Mouse (Mus musculus): ENCODE data around the gene Chdh. TPM values are rescaled to one million over a fixed set of nuclear protein-coding genes. Genes with fewer than 3 reads are reported as not detected.
A peak's percentile ranks its signal among the peaks of the same experiment; 100 is the strongest.

The Chdh gene
- polyA plus RNA-seq, 1 experiment from 2014 or later = 0.66 TPM

GRCm38 (mm10) chr14:29986096-29986495 is 22.7 kb upstream of the Chdh start:
- WGBS = 93% methylated on average over 4 of the region's 4 CpGs
- no peak overlapping the region for H3K4me3 ChIP-seq (replicated peaks; ENCODE audit: low read length)
- H3K9me3 ChIP-seq (ENCODE audit: control insufficient read depth, low read length) = no peaks in the 10 kb centered on the region
- ATAC-seq = no peak
- H3K9ac ChIP-seq (replicated peaks; ENCODE audit: low read depth, low read length) = no peak overlapping the region
- H3K4me2 ChIP-seq (ENCODE audit: low read length) = no peak overlapping the region
- no peak overlapping the region for H3K27ac ChIP-seq (ENCODE audit: low read length)
- H3K4me1 ChIP-seq (replicated peaks; ENCODE audit: control insufficient read depth, insufficient read depth, low read length) = no peaks in the 10 kb centered on the region
- no peaks in the 10 kb centered on the region for H3K27me3 ChIP-seq (replicated peaks; ENCODE audit: control insufficient read depth, insufficient read depth, low read length)
- peaks cover 86% of the 10 kb centered on the region for H3K36me3 ChIP-seq (ENCODE audit: control insufficient read depth, insufficient read depth)

DNA sequence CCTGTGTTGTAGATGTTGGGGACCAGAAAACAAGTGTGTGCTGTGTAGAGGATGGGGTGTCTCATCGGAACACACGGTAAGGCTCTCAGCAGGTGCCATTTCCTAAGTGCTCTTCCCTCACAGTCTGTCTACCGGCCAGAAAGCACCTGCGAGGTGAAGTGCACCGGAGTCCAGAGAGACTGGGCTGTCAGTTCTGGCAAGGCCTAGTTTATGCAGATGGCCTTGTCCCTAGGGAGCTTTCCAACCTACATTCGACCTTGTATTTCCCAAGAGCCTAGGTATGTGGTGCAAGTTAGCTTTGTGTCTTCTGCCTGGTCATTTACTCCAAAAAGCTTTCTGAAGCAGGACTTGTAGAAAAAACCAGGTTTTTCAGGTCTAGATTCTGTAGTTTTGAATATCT is 21.5 kb upstream of the Chdh start:
- Histone ChIP-seq H3K36me3 (ENCODE audit: control insufficient read depth, insufficient read depth) (peaks cover 85% of the 10 kb centered on the region), H3K27me3 (replicated peaks; ENCODE audit: control insufficient read depth, insufficient read depth, low read length) (no peaks in the 10 kb centered on the region), H3K4me2 (ENCODE audit: low read length) (no peak overlapping the region), H3K27ac (ENCODE audit: low read length) (no peak overlapping the region), H3K9me3 (ENCODE audit: control insufficient read depth, low read length) (no peaks in the 10 kb centered on the region), H3K4me1 (replicated peaks; ENCODE audit: control insufficient read depth, insufficient read depth, low read length) (no peaks in the 10 kb centered on the region), H3K4me3 (replicated peaks; ENCODE audit: low read length) (no peak overlapping the region), H3K9ac (replicated peaks; ENCODE audit: low read depth, low read length) (no peak overlapping the region)
- no peak for ATAC-seq
- WGBS = 94% methylated on average over 6 of the region's 6 CpGs

GRCm38 (mm10) chr14:29987739-29988138 is 21.1 kb upstream of the Chdh start:
- Histone ChIP-seq H3K4me2 (ENCODE audit: low read length) (no peak overlapping the region), H3K9me3 (ENCODE audit: control insufficient read depth, low read length) (no peaks in the 10 kb centered on the region), H3K27me3 (replicated peaks; ENCODE audit: control insufficient read depth, insufficient read depth, low read length) (no peaks in the 10 kb centered on the region), H3K4me3 (replicated peaks; ENCODE audit: low read length) (no peak overlapping the region), H3K9ac (replicated peaks; ENCODE audit: low read depth, low read length) (no peak overlapping the region), H3K27ac (ENCODE audit: low read length) (no peak overlapping the region), H3K4me1 (replicated peaks; ENCODE audit: control insufficient read depth, insufficient read depth, low read length) (no peaks in the 10 kb centered on the region), H3K36me3 (ENCODE audit: control insufficient read depth, insufficient read depth) (peaks cover 82% of the 10 kb centered on the region)
- 90% methylated on average over 9 of the region's 9 CpGs for WGBS
- ATAC-seq = no peak

DNA sequence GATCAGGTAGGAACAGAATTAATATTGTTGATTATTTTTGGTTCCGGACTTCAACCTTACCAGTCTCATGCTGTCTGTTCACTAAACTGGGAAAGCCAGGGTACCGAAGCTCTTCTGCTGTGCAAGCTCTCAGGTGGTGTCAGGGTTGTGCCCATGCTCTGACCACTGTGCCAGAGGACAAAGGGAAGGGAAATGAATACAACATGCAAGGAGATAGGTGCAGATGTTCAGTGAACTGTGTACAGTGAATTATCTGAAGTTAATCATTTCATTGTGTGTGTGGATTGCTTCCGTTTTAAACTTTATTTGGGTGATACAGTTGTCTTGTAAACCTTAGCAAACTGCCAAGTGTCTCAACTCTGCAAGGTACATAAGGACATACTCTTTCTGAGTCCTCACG is 20.5 kb upstream of the Chdh start:
- ATAC-seq = no peak
- no peak overlapping the region for H3K4me3 ChIP-seq (replicated peaks; ENCODE audit: low read length)
- no peak overlapping the region for H3K4me2 ChIP-seq (ENCODE audit: low read length)
- no peaks in the 10 kb centered on the region for H3K4me1 ChIP-seq (replicated peaks; ENCODE audit: control insufficient read depth, insufficient read depth, low read length)
- no peaks in the 10 kb centered on the region for H3K9me3 ChIP-seq (ENCODE audit: control insufficient read depth, low read length)
- H3K27ac ChIP-seq (ENCODE audit: low read length) = no peak overlapping the region
- no peak overlapping the region for H3K9ac ChIP-seq (replicated peaks; ENCODE audit: low read depth, low read length)
- H3K27me3 ChIP-seq (replicated peaks; ENCODE audit: control insufficient read depth, insufficient read depth, low read length) = no peaks in the 10 kb centered on the region
- H3K36me3 ChIP-seq (ENCODE audit: control insufficient read depth, insufficient read depth) = peaks cover 80% of the 10 kb centered on the region
- WGBS = 97% methylated on average over 4 of the region's 4 CpGs

DNA sequence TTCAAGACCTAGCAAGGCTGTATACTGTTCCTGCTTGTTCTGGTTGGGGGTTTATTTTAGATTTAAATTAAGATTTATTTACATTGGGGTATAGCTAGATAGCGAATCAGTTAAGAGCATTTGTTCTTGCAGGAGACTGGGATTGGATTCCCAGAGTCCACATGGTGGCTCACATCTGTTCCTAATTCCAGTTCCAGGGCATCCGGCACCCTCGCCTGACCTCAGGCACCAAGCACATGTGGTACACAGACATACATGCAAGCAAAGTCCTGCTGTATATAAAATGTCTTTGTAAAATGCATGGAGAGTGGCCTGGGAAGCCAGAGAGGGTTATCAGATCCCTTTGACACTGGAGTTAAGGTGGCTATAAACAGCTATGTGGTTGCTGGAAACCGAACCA is 13.8 kb upstream of the Chdh start:
- H3K27me3 ChIP-seq (replicated peaks; ENCODE audit: control insufficient read depth, insufficient read depth, low read length) = no peaks in the 10 kb centered on the region
- no peak overlapping the region for H3K27ac ChIP-seq (ENCODE audit: low read length)
- H3K4me1 ChIP-seq (replicated peaks; ENCODE audit: control insufficient read depth, insufficient read depth, low read length) = peaks cover 4% of the 10 kb centered on the region; the same call in 1 of the 2 replicates
- 93% methylated on average over 4 of the region's 4 CpGs for WGBS
- H3K4me3 ChIP-seq (replicated peaks; ENCODE audit: low read length) = no peak overlapping the region
- H3K4me2 ChIP-seq (ENCODE audit: low read length) = no peak overlapping the region
- no peak for ATAC-seq
- H3K9ac ChIP-seq (replicated peaks; ENCODE audit: low read depth, low read length) = no peak overlapping the region
- peaks cover 38% of the 10 kb centered on the region for H3K36me3 ChIP-seq (ENCODE audit: control insufficient read depth, insufficient read depth)
- H3K9me3 ChIP-seq (ENCODE audit: control insufficient read depth, low read length) = no peaks in the 10 kb centered on the region

GRCm38 (mm10) chr14:29996000-29996751 is 12.6 kb upstream of the Chdh start:
- WGBS = 94% methylated on average over 11 of the region's 11 CpGs
- peaks cover 27% of the 10 kb centered on the region for H3K36me3 ChIP-seq (ENCODE audit: control insufficient read depth, insufficient read depth)
- H3K4me1 ChIP-seq (replicated peaks; ENCODE audit: control insufficient read depth, insufficient read depth, low read length) = peaks cover 4% of the 10 kb centered on the region; the same call in 1 of the 2 replicates
- ATAC-seq = no peak
- no peak overlapping the region for H3K4me2 ChIP-seq (ENCODE audit: low read length)
- H3K9ac ChIP-seq (replicated peaks; ENCODE audit: low read depth, low read length) = no peak overlapping the region
- no peak overlapping the region for H3K27ac ChIP-seq (ENCODE audit: low read length)
- no peaks in the 10 kb centered on the region for H3K9me3 ChIP-seq (ENCODE audit: control insufficient read depth, low read length)
- no peaks in the 10 kb centered on the region for H3K27me3 ChIP-seq (replicated peaks; ENCODE audit: control insufficient read depth, insufficient read depth, low read length)
- no peak overlapping the region for H3K4me3 ChIP-seq (replicated peaks; ENCODE audit: low read length)

- no peak overlapping the region for H3K9ac ChIP-seq (replicated peaks; ENCODE audit: low read depth, low read length)
- H3K36me3 ChIP-seq (ENCODE audit: control insufficient read depth, insufficient read depth) = peaks cover 18% of the 10 kb centered on the region
- H3K4me2 ChIP-seq (ENCODE audit: low read length) = no peak overlapping the region
- no peaks in the 10 kb centered on the region for H3K27me3 ChIP-seq (replicated peaks; ENCODE audit: control insufficient read depth, insufficient read depth, low read length)
- H3K4me1 ChIP-seq (replicated peaks; ENCODE audit: control insufficient read depth, insufficient read depth, low read length) = peaks cover 4% of the 10 kb centered on the region; the same call in 1 of the 2 replicates
- no peaks in the 10 kb centered on the region for H3K9me3 ChIP-seq (ENCODE audit: control insufficient read depth, low read length)
- no peak overlapping the region for H3K4me3 ChIP-seq (replicated peaks; ENCODE audit: low read length)
- ATAC-seq = no peak
- no peak overlapping the region for H3K27ac ChIP-seq (ENCODE audit: low read length)
These were observed 11.5 kb upstream of the Chdh start for GRCm38 (mm10) chr14:29997345-29997744.

DNA sequence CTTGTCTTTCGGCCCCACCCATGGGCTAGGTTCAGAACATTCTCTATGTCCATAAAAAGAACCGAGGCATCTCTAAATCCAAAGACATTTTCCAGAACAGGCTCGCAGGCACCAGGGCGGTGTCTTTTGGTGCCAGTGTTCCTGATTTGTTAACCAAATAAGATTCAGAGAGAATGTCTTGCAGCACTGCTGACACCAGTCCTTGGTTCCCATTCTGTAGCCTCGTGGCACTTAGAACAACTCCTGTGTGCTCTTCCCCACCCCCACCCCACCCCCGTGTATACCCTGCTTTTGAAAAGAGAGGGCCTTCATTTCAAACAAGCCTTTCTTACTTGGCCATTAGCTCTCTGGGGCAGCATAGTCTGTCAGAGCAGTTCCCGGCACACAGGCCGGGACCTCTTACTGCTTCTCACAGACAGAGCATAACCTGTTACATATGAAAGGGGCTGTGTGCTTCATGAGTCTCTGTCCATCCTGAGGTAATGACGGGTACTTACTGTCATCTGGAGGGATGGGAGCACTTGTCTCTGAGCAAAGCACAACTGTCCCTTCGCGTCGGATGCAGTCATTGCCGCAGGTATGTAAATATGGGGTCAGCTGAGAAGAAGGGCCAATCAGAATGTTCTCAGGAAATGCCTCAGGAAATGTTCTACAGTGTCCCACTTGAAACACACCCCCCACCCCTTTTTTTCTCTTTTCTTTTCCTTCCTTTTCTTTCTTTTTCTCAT is 9.9 kb upstream of the Chdh start:
- ATAC-seq = peak; percentile 11; the same call in 1 of the 2 replicates
- Histone ChIP-seq H3K36me3 (ENCODE audit: control insufficient read depth, insufficient read depth) (peaks cover 15% of the 10 kb centered on the region), H3K9ac (replicated peaks; ENCODE audit: low read depth, low read length) (no peak overlapping the region)

DNA sequence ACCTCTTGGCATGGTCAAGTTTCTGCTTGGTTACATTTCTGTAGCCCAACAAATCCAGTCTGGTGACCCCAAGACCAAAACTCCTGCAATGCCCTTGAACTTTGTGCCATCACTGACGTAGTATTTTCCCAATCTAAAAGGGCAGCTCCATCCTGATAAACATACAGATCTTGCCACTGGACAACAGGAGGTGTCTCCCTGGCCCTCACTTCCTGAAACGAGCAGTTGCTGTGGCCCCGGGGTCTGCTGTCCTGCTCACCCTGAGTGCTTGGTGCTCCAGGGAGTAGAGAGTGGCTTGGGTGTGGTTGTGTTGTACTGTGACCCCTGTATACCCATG is 9.4 kb upstream of the Chdh start:
- Histone ChIP-seq H3K36me3 (ENCODE audit: control insufficient read depth, insufficient read depth) (peaks cover 12% of the 10 kb centered on the region; the same call in 1 of the 2 replicates), H3K27me3 (replicated peaks; ENCODE audit: control insufficient read depth, insufficient read depth, low read length) (no peaks in the 10 kb centered on the region), H3K9me3 (ENCODE audit: control insufficient read depth, low read length) (no peaks in the 10 kb centered on the region), H3K27ac (ENCODE audit: low read length) (no peak overlapping the region), H3K4me1 (replicated peaks; ENCODE audit: control insufficient read depth, insufficient read depth, low read length) (peaks cover 4% of the 10 kb centered on the region; the same call in 1 of the 2 replicates), H3K4me3 (replicated peaks; ENCODE audit: low read length) (no peak overlapping the region), H3K9ac (replicated peaks; ENCODE audit: low read depth, low read length) (no peak overlapping the region), H3K4me2 (ENCODE audit: low read length) (no peak overlapping the region)
- WGBS = 88% methylated on average over 3 of the region's 3 CpGs
- no peak for ATAC-seq

More for the DNA sequence above, 9.9 kb upstream of the Chdh start:
- WGBS = 65% methylated on average over 13 of the region's 13 CpGs
- Histone ChIP-seq H3K4me3 (replicated peaks; ENCODE audit: low read length) (no peak overlapping the region), H3K4me2 (ENCODE audit: low read length) (no peak overlapping the region), H3K27me3 (replicated peaks; ENCODE audit: control insufficient read depth, insufficient read depth, low read length) (no peaks in the 10 kb centered on the region), H3K27ac (ENCODE audit: low read length) (no peak overlapping the region), H3K4me1 (replicated peaks; ENCODE audit: control insufficient read depth, insufficient read depth, low read length) (peaks cover 4% of the 10 kb centered on the region; the same call in 1 of the 2 replicates), H3K9me3 (ENCODE audit: control insufficient read depth, low read length) (no peaks in the 10 kb centered on the region)
